Mouse (Mus musculus): ENCODE measurements around the gene Trmt1. TPM values are rescaled to one million over a fixed set of nuclear protein-coding genes. Genes with fewer than 3 reads are reported as not detected.
A peak's percentile ranks its signal among the peaks of the same experiment; 100 is the strongest.

Gene Trmt1
- polyA plus RNA-seq, 1 experiment from 2014 or later, result 45.6 TPM

DNA sequence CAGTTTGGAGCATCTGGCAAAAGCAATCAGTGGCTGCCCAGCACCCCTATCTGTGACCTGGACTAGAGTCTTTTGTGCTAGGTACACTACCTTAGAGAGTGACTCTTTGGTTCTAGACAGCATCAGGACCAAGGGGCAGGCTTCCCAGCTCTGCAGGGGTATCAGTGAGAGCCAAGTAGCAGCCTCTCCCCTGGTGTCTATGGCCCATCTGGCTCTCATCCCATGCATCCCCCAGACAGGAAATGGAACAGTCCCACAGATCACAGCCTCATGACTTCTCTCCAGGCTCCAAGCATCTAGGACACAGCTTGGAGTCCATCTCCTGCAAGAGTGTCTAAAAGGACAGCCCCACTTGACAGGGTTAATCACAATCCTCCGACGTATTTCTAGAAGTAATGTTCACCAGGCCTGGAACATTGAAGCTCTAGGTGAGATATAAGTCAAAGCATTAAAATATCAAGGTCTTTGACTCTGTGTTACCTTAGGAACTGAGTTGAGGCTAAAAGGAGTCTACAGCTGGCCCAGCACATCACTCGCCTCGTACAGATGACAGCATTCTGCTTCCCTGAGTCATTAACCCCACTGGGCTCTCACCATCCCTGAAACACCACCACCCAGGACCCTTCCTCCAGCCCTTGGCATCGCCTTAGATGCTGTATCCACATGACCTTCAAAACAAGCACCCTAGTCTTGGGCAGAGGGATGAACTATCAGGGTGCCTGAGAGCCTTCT lies 33.0 kb downstream of the Trmt1 start:
- no peaks in the 10 kb centered on the region for H3K36me3 ChIP-seq (ENCODE audit: control insufficient read depth, insufficient read depth, low read length)

DNA sequence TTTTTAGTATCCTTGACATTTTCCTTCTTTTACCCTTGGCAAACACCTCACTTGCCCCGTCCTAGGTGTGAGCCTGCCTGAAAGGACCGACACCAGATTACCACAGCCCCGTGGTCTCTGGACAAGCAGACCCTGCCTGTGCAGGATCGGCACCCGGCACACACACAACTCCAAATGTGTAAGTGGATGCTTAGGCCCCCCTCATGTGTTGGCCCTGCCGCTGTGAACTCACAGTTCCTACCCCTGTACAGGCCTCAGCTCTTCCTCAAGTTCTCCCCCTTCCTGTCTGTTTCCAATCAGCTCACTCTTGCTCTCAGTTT lies 36.4 kb downstream of the Trmt1 start:
- WGBS, result 70% methylated on average over 6 of the region's 6 CpGs
- H3K4me3 ChIP-seq (ENCODE audit: low read depth, low read length), result no peak overlapping the region
- peak overlapping the region; percentile 2; the same call in 1 of the 2 replicates for H3K9ac ChIP-seq (ENCODE audit: low read length)
- ATAC-seq (ENCODE audit: low FRiP score), result no peak
- H3K4me2 ChIP-seq, result no peak overlapping the region
- peaks cover 15% of the 10 kb centered on the region for H3K4me1 ChIP-seq (ENCODE audit: control insufficient read depth, insufficient read depth, low read length)
- no peak overlapping the region for H3K27ac ChIP-seq (ENCODE audit: low read depth, low read length)
- DNase-seq (ENCODE audit: low spot score, missing footprints), result no peak
- H3K36me3 ChIP-seq (ENCODE audit: control insufficient read depth, insufficient read depth, low read length), result no peaks in the 10 kb centered on the region
- peaks cover 46% of the 10 kb centered on the region for H3K27me3 ChIP-seq (ENCODE audit: control insufficient read depth, insufficient read depth, low read length)
- no peaks in the 10 kb centered on the region for H3K9me3 ChIP-seq (ENCODE audit: control insufficient read depth, low read length)

More for the DNA sequence above, 33.0 kb downstream of the Trmt1 start:
- Histone ChIP-seq H3K4me2 (no peak overlapping the region), H3K27me3 (ENCODE audit: control insufficient read depth, insufficient read depth, low read length) (peaks cover 64% of the 10 kb centered on the region), H3K4me3 (ENCODE audit: low read depth, low read length) (no peak overlapping the region), H3K27ac (ENCODE audit: low read depth, low read length) (no peak overlapping the region), H3K9ac (ENCODE audit: low read length) (no peak overlapping the region), H3K9me3 (ENCODE audit: control insufficient read depth, low read length) (no peaks in the 10 kb centered on the region), H3K4me1 (ENCODE audit: control insufficient read depth, insufficient read depth, low read length) (peaks cover 18% of the 10 kb centered on the region)
- ATAC-seq (ENCODE audit: low FRiP score), result no peak
- no peak for DNase-seq (ENCODE audit: low spot score, missing footprints)
- WGBS, result 84% methylated on average over 5 of the region's 5 CpGs

DNA sequence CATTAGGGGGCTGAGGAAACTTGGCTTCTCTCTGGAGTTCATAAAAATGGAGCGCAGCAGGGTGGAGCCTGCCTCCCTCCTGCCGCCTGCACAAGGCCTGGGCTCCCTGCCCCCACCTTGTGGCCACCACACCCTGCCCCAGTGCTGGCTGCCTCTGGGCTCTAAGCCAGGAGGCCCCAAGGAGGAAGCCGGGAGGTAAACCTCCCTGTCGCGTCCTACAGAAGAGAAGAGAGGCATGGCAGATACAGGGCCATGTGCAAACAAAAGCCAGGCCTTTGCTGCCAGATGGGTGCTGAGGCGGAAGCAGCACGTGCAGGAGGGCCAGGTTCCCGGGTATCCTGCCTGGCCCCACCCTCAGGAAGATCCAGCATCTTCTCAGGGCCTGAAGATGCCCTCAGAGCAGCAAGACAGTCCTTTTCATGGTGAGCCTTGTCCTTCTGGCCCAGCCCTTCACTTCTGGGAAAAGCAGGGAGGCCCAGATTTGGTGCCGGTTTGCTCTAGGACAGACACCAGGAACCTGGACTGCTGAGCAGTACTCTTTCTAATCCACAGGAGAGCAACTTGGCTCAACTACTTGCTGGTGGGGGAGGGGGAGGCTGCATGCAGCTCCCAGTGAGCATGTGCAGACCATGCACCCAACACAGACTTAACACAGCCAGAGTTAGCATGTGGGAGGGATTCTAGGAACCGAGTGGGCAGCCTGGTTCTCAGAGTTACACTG lies 36.9 kb downstream of the Trmt1 start, which contains the start of gene G430095P16Rik:
Gene G430095P16Rik, plus strand, starts transcription at position 158 of the 721 bp plus-strand sequence.
- no peak for DNase-seq (ENCODE audit: low spot score, missing footprints)
- Histone ChIP-seq H3K36me3 (ENCODE audit: control insufficient read depth, insufficient read depth, low read length) (no peaks in the 10 kb centered on the region), H3K4me3 (ENCODE audit: low read depth, low read length) (no peak within 1 kb of the TSS), H3K27me3 (ENCODE audit: control insufficient read depth, insufficient read depth, low read length) (peaks cover 42% of the 10 kb centered on the region), H3K9me3 (ENCODE audit: control insufficient read depth, low read length) (no peaks in the 10 kb centered on the region), H3K4me2 (peak within 1 kb of the TSS; percentile 0), H3K4me1 (ENCODE audit: control insufficient read depth, insufficient read depth, low read length) (peaks cover 16% of the 10 kb centered on the region), H3K27ac (ENCODE audit: low read depth, low read length) (0 out of 2 replicates have a peak within 1 kb of the TSS, but pooled peaks have one; percentile 15), H3K9ac (ENCODE audit: low read length) (peak within 1 kb of the TSS; percentile 2; the same call in 1 of the 2 replicates)
- peak; percentile 67 for ATAC-seq (ENCODE audit: low FRiP score)
- 26% methylated on average over 10 of the region's 10 CpGs for WGBS

DNA sequence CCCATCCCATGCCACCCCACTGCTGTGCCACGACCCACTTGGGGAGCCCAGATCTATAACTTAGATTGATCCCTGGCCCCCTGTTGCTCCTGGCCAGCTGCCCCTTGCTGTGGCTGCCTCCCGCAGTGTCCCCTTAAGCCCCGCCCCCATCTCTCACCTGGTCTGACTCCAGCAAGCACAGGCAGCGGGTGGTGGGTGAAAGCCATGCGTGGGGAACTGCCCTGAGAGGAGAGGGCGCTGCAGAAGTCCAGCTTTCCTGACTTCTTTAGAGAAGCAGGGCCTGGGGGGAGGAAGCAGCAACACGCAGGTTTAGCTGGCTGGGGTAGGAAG lies 37.4 kb downstream of the Trmt1 start:
- peaks cover 18% of the 10 kb centered on the region for H3K4me1 ChIP-seq (ENCODE audit: control insufficient read depth, insufficient read depth, low read length)
- no peaks in the 10 kb centered on the region for H3K36me3 ChIP-seq (ENCODE audit: control insufficient read depth, insufficient read depth, low read length)
- H3K9me3 ChIP-seq (ENCODE audit: control insufficient read depth, low read length), result no peaks in the 10 kb centered on the region
- peak overlapping the region; percentile 0 for H3K4me2 ChIP-seq
- no peak for DNase-seq (ENCODE audit: low spot score, missing footprints)
- WGBS, result 19% methylated on average over 7 of the region's 7 CpGs
- ATAC-seq (ENCODE audit: low FRiP score), result no peak
- no peak overlapping the region for H3K9ac ChIP-seq (ENCODE audit: low read length)
- no peak overlapping the region for H3K4me3 ChIP-seq (ENCODE audit: low read depth, low read length)
- peaks cover 40% of the 10 kb centered on the region for H3K27me3 ChIP-seq (ENCODE audit: control insufficient read depth, insufficient read depth, low read length)
- no peak overlapping the region for H3K27ac ChIP-seq (ENCODE audit: low read depth, low read length)

DNA sequence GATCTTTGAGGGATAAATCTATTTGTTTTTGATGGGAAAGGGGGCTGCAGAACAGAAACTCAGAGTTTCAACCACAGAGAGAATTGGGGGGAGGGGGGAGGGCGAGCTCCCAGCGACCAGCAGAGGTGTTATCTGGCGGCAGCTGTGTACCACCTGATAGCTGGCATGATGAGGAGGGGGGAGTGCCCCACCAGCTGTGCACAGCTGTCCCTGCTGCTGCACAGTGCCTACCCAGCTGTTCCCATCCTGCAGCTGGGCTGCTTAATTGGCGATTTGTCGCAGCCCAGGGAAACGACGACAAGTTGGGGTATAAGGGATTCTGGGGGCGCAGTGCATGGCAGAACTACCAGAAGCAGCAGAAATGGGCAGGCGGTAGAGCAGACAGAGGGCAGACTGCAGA lies 38.6 kb downstream of the Trmt1 start:
- no peak for DNase-seq (ENCODE audit: low spot score, missing footprints)
- no peaks in the 10 kb centered on the region for H3K9me3 ChIP-seq (ENCODE audit: control insufficient read depth, low read length)
- H3K27me3 ChIP-seq (ENCODE audit: control insufficient read depth, insufficient read depth, low read length), result peaks cover 35% of the 10 kb centered on the region
- H3K36me3 ChIP-seq (ENCODE audit: control insufficient read depth, insufficient read depth, low read length), result no peaks in the 10 kb centered on the region
- no peak overlapping the region for H3K4me2 ChIP-seq
- no peak overlapping the region for H3K4me3 ChIP-seq (ENCODE audit: low read depth, low read length)
- no peak overlapping the region for H3K27ac ChIP-seq (ENCODE audit: low read depth, low read length)
- WGBS, result 54% methylated on average over 9 of the region's 9 CpGs
- 0 out of 2 replicates have a peak overlapping the region, but pooled peaks have one; percentile 37 for H3K9ac ChIP-seq (ENCODE audit: low read length)
- H3K4me1 ChIP-seq (ENCODE audit: control insufficient read depth, insufficient read depth, low read length), result peaks cover 18% of the 10 kb centered on the region
- ATAC-seq (ENCODE audit: low FRiP score), result no peak

DNA sequence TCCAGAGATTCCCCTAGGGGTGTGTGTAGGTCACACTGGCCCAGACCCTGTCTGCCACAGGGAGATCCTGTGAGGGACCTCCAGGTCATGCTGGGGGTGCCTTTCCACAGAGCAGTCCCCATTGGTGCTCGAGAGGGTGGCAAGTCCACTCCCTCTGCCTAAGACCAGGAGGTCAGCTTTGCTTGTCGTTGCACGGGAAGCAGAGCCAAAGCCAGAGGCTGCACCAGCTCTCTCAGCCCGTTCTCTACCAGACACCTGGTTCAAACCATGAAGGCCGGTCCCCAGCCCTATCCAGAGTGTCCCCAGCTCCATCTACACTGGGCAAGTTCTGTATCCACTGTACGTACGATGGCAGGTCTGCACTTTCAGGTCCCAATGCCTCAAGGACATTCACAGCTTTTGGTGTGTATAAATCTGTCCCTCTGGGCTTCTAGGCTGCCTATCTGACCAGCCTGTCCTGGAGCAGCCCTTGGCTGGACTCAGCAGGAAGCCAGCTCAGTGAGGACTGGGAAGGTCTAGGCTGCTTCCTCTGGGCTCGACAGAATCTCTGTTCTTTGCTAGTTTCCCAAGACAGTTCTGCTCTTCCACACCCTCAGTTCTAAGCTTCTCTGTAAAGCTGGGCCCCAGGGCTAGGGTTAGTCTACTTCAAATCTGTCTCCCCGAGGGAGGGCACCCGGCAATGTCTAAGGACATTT lies 39.3 kb downstream of the Trmt1 start:
- Histone ChIP-seq H3K9me3 (ENCODE audit: control insufficient read depth, low read length) (no peaks in the 10 kb centered on the region), H3K4me3 (ENCODE audit: low read depth, low read length) (no peak overlapping the region), H3K4me2 (no peak overlapping the region), H3K4me1 (ENCODE audit: control insufficient read depth, insufficient read depth, low read length) (peaks cover 23% of the 10 kb centered on the region), H3K36me3 (ENCODE audit: control insufficient read depth, insufficient read depth, low read length) (no peaks in the 10 kb centered on the region), H3K27ac (ENCODE audit: low read depth, low read length) (no peak overlapping the region), H3K9ac (ENCODE audit: low read length) (peak overlapping the region; percentile 3; the same call in 1 of the 2 replicates), H3K27me3 (ENCODE audit: control insufficient read depth, insufficient read depth, low read length) (peaks cover 31% of the 10 kb centered on the region)
- DNase-seq (ENCODE audit: low spot score, missing footprints), result no peak
- WGBS, result 61% methylated on average over 10 of the region's 10 CpGs
- no peak for ATAC-seq (ENCODE audit: low FRiP score)

DNA sequence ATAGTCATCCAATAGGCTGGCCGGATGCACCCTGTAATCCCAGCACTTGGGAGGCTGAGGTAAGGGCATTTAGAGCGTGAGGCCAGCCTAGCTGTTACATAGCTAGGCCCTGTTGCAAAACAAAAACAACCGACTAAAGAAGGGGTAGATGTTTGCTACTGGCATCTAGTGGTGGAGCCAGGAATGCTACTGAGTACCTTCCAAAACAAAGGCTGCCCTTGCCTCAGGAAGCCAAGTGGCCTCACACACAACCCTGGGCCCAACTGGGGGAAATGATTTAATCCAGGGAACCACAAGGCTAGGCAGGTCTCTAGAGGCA lies 39.8 kb downstream of the Trmt1 start:
- no peak for DNase-seq (ENCODE audit: low spot score, missing footprints)
- H3K4me1 ChIP-seq (ENCODE audit: control insufficient read depth, insufficient read depth, low read length), result peaks cover 28% of the 10 kb centered on the region
- peaks cover 27% of the 10 kb centered on the region for H3K27me3 ChIP-seq (ENCODE audit: control insufficient read depth, insufficient read depth, low read length)
- 16% methylated on average over 3 of the region's 3 CpGs for WGBS
- H3K9me3 ChIP-seq (ENCODE audit: control insufficient read depth, low read length), result no peaks in the 10 kb centered on the region
- no peaks in the 10 kb centered on the region for H3K36me3 ChIP-seq (ENCODE audit: control insufficient read depth, insufficient read depth, low read length)
- H3K4me2 ChIP-seq, result no peak overlapping the region
- no peak overlapping the region for H3K27ac ChIP-seq (ENCODE audit: low read depth, low read length)
- peak overlapping the region; percentile 3; the same call in 1 of the 2 replicates for H3K9ac ChIP-seq (ENCODE audit: low read length)
- ATAC-seq (ENCODE audit: low FRiP score), result no peak
- no peak overlapping the region for H3K4me3 ChIP-seq (ENCODE audit: low read depth, low read length)

DNA sequence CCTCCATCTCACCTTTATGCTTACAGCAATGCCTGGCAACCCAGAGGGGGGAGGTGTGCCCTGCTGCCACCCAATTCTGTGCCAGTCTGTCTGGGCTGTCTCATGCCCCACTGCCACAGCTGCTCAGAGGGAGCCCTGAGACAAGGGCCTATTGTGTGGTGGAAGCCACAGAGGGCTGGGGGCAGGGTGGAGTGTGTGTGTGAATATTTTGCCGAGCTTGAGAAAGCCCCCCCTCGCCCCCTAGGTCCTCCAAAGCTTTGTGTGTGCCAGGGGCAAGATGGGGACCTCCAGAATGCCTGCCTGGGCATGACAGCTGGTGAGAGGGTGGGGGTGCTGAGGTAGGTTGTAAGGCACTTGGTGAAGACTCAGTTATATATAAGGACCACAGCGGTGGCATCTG lies 42.4 kb downstream of the Trmt1 start:
- peaks cover 30% of the 10 kb centered on the region for H3K4me1 ChIP-seq (ENCODE audit: control insufficient read depth, insufficient read depth, low read length)
- no peaks in the 10 kb centered on the region for H3K9me3 ChIP-seq (ENCODE audit: control insufficient read depth, low read length)
- H3K9ac ChIP-seq (ENCODE audit: low read length), result no peak overlapping the region
- WGBS, result 68% methylated on average over 3 of the region's 3 CpGs
- H3K36me3 ChIP-seq (ENCODE audit: control insufficient read depth, insufficient read depth, low read length), result no peaks in the 10 kb centered on the region
- peaks cover 25% of the 10 kb centered on the region for H3K27me3 ChIP-seq (ENCODE audit: control insufficient read depth, insufficient read depth, low read length)
- no peak overlapping the region for H3K4me3 ChIP-seq (ENCODE audit: low read depth, low read length)
- DNase-seq (ENCODE audit: low spot score, missing footprints) (no peak), ATAC-seq (ENCODE audit: low FRiP score) (no peak)
- H3K27ac ChIP-seq (ENCODE audit: low read depth, low read length), result no peak overlapping the region
- H3K4me2 ChIP-seq, result no peak overlapping the region

DNA sequence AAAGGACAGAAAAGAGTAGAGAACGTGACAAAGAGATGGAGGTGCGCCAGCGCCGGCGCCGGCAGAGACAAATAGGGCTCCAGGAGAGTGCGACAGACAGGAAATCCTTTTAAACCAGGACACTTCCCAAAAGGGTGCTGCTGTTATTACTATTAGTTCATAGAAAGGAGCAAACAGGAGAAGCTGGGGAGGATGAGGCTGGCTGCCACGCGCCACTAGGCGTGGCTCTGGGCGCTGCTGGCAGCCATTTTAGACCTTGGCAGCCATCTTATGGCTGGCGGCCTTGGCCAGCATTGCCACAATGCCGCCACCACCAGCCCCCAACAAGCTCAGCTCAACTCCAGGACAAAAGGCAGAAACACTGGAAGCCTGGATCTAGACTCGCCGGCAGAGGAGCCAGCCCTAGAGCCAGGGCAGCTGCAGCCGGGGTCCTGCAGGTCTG lies 43.8 kb downstream of the Trmt1 start:
- DNase-seq (ENCODE audit: low spot score, missing footprints) (no peak), ATAC-seq (ENCODE audit: low FRiP score) (no peak)
- H3K9ac ChIP-seq (ENCODE audit: low read length), result 0 out of 2 replicates have a peak overlapping the region, but pooled peaks have one; percentile 27
- no peak overlapping the region; the same call in 1 of the 2 replicates for H3K27ac ChIP-seq (ENCODE audit: low read depth, low read length)
- H3K4me2 ChIP-seq, result no peak overlapping the region
- peaks cover 26% of the 10 kb centered on the region for H3K4me1 ChIP-seq (ENCODE audit: control insufficient read depth, insufficient read depth, low read length)
- no peaks in the 10 kb centered on the region for H3K9me3 ChIP-seq (ENCODE audit: control insufficient read depth, low read length)
- H3K36me3 ChIP-seq (ENCODE audit: control insufficient read depth, insufficient read depth, low read length), result no peaks in the 10 kb centered on the region
- 93% methylated on average over 16 of the region's 16 CpGs for WGBS
- H3K4me3 ChIP-seq (ENCODE audit: low read depth, low read length), result no peak overlapping the region
- peaks cover 27% of the 10 kb centered on the region for H3K27me3 ChIP-seq (ENCODE audit: control insufficient read depth, insufficient read depth, low read length)
